Comparison of ENCODE assay signal across 29 mouse cellular contexts in genomic region chr4:104114006-104114361, GRCm38 (mm10).
DNase-seq lines count a peak whose midpoint lies in the region; ATAC-seq and TF ChIP-seq lines count a peak whose summit lies in the region.
"Had no signal": no experiment of that assay in that cellular context is flagged by ENCODE, and none has a peak within 500 bp of the region (broad histone marks: within the 10 kb centered on the region; RNA-seq: fewer than 3 reads in every experiment).

No protein-coding gene starts in this region.

- H3K27me3 ChIP-seq in forebrain, embryonic 13.5 days: no peaks in the 10 kb centered on the region
- no peaks in the 10 kb centered on the region for H3K27me3 ChIP-seq in forebrain, embryonic 12.5 days
- H3K27me3 ChIP-seq in forebrain, postnatal 0 days (ENCODE audit: insufficient read depth, low read length): no peaks in the 10 kb centered on the region
- H3K27me3 ChIP-seq: embryonic facial prominence, embryonic 13.5 days; hindbrain, embryonic 15.5 days; intestine, embryonic 15.5 days; limb, embryonic 15.5 days; lung, embryonic 15.5 days; megakaryocyte, embryonic 14.5 days; midbrain, embryonic 13.5 days; neural tube, embryonic 13.5 days; stomach, embryonic 15.5 days had no signal

- H3K4me3 ChIP-seq in forebrain, embryonic 13.5 days: no peak overlapping the region
- no peak overlapping the region for H3K4me3 ChIP-seq in forebrain, embryonic 12.5 days (replicated peaks)
- no peak overlapping the region for H3K4me3 ChIP-seq in forebrain, postnatal 0 days (ENCODE audit: low read depth, low read length)
- H3K4me3 ChIP-seq: embryonic facial prominence, embryonic 13.5 days; erythroblast, embryonic 14.5 days; gastrocnemius, adult 2 months; heart, embryonic 10.5 days; hindbrain, embryonic 15.5 days; intestine, embryonic 15.5 days; limb, embryonic 15.5 days; lung, embryonic 15.5 days; megakaryocyte, embryonic 14.5 days; midbrain, embryonic 13.5 days; neural tube, embryonic 13.5 days; stomach, embryonic 15.5 days had no signal

- DNase-seq in left cerebral cortex, postnatal 4 days: peak; percentile 28
- no peak for DNase-seq in left cerebral cortex, postnatal 36 days (ENCODE audit: low spot score in 2 of 2)
- DNase-seq in MN1 (ENCODE audit: low spot score): peak; percentile 19
- no peak for DNase-seq in forebrain, postnatal 0 days
- no peak for DNase-seq in natural killer cell, adult 2 months (ENCODE audit: low spot score in 2 of 2)
- DNase-seq in embryo, embryonic 10 days (ENCODE audit: low spot score): no peak
- DNase-seq: adrenal gland, postnatal 14 days; cerebellum, adult 18-20 months; cerebellum, postnatal 25 days; embryo, embryonic 11 days; gastrocnemius, adult 2 months; heart, postnatal 4 days; kidney, postnatal 25 days; lung, postnatal 36 days; thymus, postnatal 36 days had no signal

- no peak overlapping the region for H3K9ac ChIP-seq in forebrain, embryonic 13.5 days
- H3K9ac ChIP-seq in forebrain, embryonic 12.5 days: no peak overlapping the region
- no peak overlapping the region for H3K9ac ChIP-seq in forebrain, postnatal 0 days
- H3K9ac ChIP-seq: embryonic facial prominence, embryonic 13.5 days; hindbrain, embryonic 15.5 days; intestine, embryonic 15.5 days; limb, embryonic 15.5 days; liver, embryonic 14.5 days; lung, embryonic 15.5 days; midbrain, embryonic 13.5 days; neural tube, embryonic 13.5 days; stomach, embryonic 15.5 days had no signal

- intact Hi-C loops in left cerebral cortex, postnatal 4 days (cut with DNase I): no loop called here
- intact Hi-C loops in left cerebral cortex, postnatal 36 days (cut with DNase I): no loop called here

- H3K27ac ChIP-seq in forebrain, embryonic 13.5 days: no peak overlapping the region
- H3K27ac ChIP-seq in forebrain, embryonic 12.5 days: no peak overlapping the region
- H3K27ac ChIP-seq in forebrain, postnatal 0 days (ENCODE audit: low read depth, low read length): peak overlapping the region; percentile 77
- H3K27ac ChIP-seq: embryonic facial prominence, embryonic 13.5 days; gastrocnemius, adult 2 months; heart, embryonic 10.5 days; hindbrain, embryonic 15.5 days; intestine, embryonic 15.5 days; limb, embryonic 15.5 days; liver, embryonic 14.5 days; lung, embryonic 15.5 days; midbrain, embryonic 13.5 days; neural tube, embryonic 13.5 days; stomach, embryonic 15.5 days had no signal

- 79% methylated on average over 6 of the region's 6 CpGs for WGBS in forebrain, embryonic 13.5 days
- 92% methylated on average over 6 of the region's 6 CpGs for WGBS in forebrain, embryonic 12.5 days
- 58% methylated on average over 6 of the region's 6 CpGs for WGBS in forebrain, postnatal 0 days

- no peak for TF ChIP-seq CTCF in forebrain, postnatal 0 days (IDR thresholded peaks at IDR 0.05; ENCODE audit: low read depth)

- H3K9me3 ChIP-seq in forebrain, embryonic 13.5 days (replicated peaks): peaks cover 5% of the 10 kb centered on the region; the same call in 1 of the 2 replicates
- no peaks in the 10 kb centered on the region for H3K9me3 ChIP-seq in forebrain, embryonic 12.5 days
- H3K9me3 ChIP-seq in forebrain, postnatal 0 days (ENCODE audit: low read length): no peaks in the 10 kb centered on the region
- H3K9me3 ChIP-seq: embryonic facial prominence, embryonic 13.5 days; heart, embryonic 10.5 days; hindbrain, embryonic 15.5 days; intestine, embryonic 15.5 days; limb, embryonic 15.5 days; lung, embryonic 15.5 days; midbrain, embryonic 13.5 days; neural tube, embryonic 13.5 days; stomach, embryonic 15.5 days had no signal

- H3K4me2 ChIP-seq in forebrain, embryonic 13.5 days: no peak overlapping the region
- no peak overlapping the region for H3K4me2 ChIP-seq in forebrain, embryonic 12.5 days
- H3K4me2 ChIP-seq in forebrain, postnatal 0 days (ENCODE audit: low read depth): no peak overlapping the region
- H3K4me2 ChIP-seq: embryonic facial prominence, embryonic 13.5 days; hindbrain, embryonic 15.5 days; intestine, embryonic 15.5 days; limb, embryonic 15.5 days; lung, embryonic 15.5 days; midbrain, embryonic 13.5 days; neural tube, embryonic 13.5 days; stomach, embryonic 15.5 days had no signal

- ATAC-seq in forebrain, embryonic 13.5 days: peak; percentile 58; the same call in 1 of the 2 replicates
- ATAC-seq in forebrain, embryonic 12.5 days (ENCODE audit: low FRiP score): no peak
- peak; percentile 71 for ATAC-seq in forebrain, postnatal 0 days
- ATAC-seq: intestine, embryonic 15.5 days; midbrain, embryonic 13.5 days had no signal

- no peaks in the 10 kb centered on the region for H3K36me3 ChIP-seq in forebrain, embryonic 13.5 days (ENCODE audit: poor library complexity, severe bottlenecking)
- no peaks in the 10 kb centered on the region for H3K36me3 ChIP-seq in forebrain, embryonic 12.5 days (replicated peaks)
- no peaks in the 10 kb centered on the region for H3K36me3 ChIP-seq in forebrain, postnatal 0 days (ENCODE audit: insufficient read depth)
- H3K36me3 ChIP-seq: embryonic facial prominence, embryonic 13.5 days; heart, embryonic 10.5 days; hindbrain, embryonic 15.5 days; intestine, embryonic 15.5 days; limb, embryonic 15.5 days; lung, embryonic 15.5 days; midbrain, embryonic 13.5 days; neural tube, embryonic 13.5 days; stomach, embryonic 15.5 days had no signal

- peaks cover 15% of the 10 kb centered on the region for H3K4me1 ChIP-seq in forebrain, embryonic 13.5 days
- H3K4me1 ChIP-seq in forebrain, embryonic 12.5 days: peaks cover 9% of the 10 kb centered on the region; the same call in 1 of the 2 replicates
- 0 out of 2 replicates have a peak, but pooled peaks cover 4% of the 10 kb centered on the region for H3K4me1 ChIP-seq in forebrain, postnatal 0 days (ENCODE audit: insufficient read depth)
- H3K4me1 ChIP-seq: embryonic facial prominence, embryonic 13.5 days; heart, embryonic 10.5 days; hindbrain, embryonic 15.5 days; intestine, embryonic 15.5 days; limb, embryonic 15.5 days; lung, embryonic 15.5 days; megakaryocyte, embryonic 14.5 days; stomach, embryonic 15.5 days had no signal

Comparison
In these comparisons a context has a peak if more than half of its experiments do, and no peak if none do; other contexts are left out.
1. DNase-seq: peak in left cerebral cortex, postnatal 4 days (single experiment) and MN1 (single experiment); none in left cerebral cortex, postnatal 36 days (0 of 2), forebrain, postnatal 0 days (single experiment), natural killer cell, adult 2 months (0 of 2) and embryo, embryonic 10 days (single experiment).